Mouse (Mus musculus) olfactory bulb, adult 2 months (tissue): ENCODE data around the gene Lsm4. TPM values are rescaled to one million over a fixed set of nuclear protein-coding genes. Genes with fewer than 3 reads are reported as not detected.

Experiments
- H3K27ac ChIP-seq: fragments of 200-500 bp; 2 replicates; pipeline ENCODE4 v1.5.1; 2012; ENCODE audit warnings: low read depth, low read length; ENCODE audit not compliant: insufficient read depth
- H3K4me1 ChIP-seq: fragments of 200-500 bp; 2 replicates; pipeline ENCODE4 v1.6.1; 2012; ENCODE audit warnings: low read length; ENCODE audit not compliant: control insufficient read depth, insufficient read depth
- H3K4me3 ChIP-seq: fragments of 200-500 bp; 2 replicates; pipeline ENCODE4 v1.5.1; 2012; ENCODE audit warnings: mild to moderate bottlenecking, low read depth, low read length, moderate library complexity; ENCODE audit not compliant: insufficient read depth
- CTCF ChIP-seq: fragments of 200-500 bp; IDR thresholded peaks from 2 replicates; pipeline ENCODE4 v1.5.1; 2012; ENCODE audit warnings: low read depth, mild to moderate bottlenecking, low read length, moderate library complexity; ENCODE audit not compliant: insufficient read depth
- POLR2A ChIP-seq: fragments of 200-500 bp; IDR thresholded peaks from 2 replicates; pipeline ENCODE4 v1.6.1; 2012; ENCODE audit warnings: mild to moderate bottlenecking, low read depth, low read length, moderate library complexity; ENCODE audit not compliant: insufficient read depth
- WGBS: fragments of 180-500 bp; shearing (Covaris S2); methylation state at CpG from one replicate; pipeline ENCODE4 v1.1.7; 2018; 5-methylcytosine and 5-hydroxymethylcytosine counted together
- polyA plus RNA-seq: library from polyadenylated mRNA; stranded (reverse); fragments of >200 nt; gene quantifications from 2 replicates; pipeline ENCODE4 v1.2.4, GENCODE M21; 2012; ENCODE audit warnings: low replicate concordance; ENCODE audit not compliant: missing spikeins, insufficient read depth, insufficient read length

Gene Lsm4
- polyA plus RNA-seq, 1 experiment, result not detected

DNA sequence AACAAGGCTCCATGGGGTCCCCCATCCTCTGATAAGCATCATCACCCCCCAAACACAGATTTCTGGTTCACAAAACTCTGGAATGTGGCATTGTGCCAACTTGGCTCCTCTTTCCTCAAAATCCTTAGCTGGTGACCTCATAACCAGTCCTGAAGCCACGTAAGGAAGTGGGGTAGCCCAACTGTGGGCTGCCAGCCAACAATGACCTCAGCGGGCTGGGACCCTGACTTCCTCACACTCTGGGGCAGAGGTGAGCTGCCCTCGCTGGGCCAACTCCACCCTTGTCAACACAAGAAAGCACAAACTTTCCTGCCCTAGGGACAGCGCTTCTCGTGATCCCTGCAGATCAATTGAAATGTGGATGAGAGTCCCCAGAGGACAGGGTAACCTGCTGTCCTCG lies 39.0 kb upstream of the Lsm4 start:
- WGBS, result 61% methylated on average over 6 of the region's 6 CpGs
- Histone ChIP-seq H3K4me1 (peaks cover 22% of the 10 kb centered on the region), H3K4me3 (no peak overlapping the region), H3K27ac (no peak overlapping the region)
- TF ChIP-seq CTCF (no peak), POLR2A (no peak)

DNA sequence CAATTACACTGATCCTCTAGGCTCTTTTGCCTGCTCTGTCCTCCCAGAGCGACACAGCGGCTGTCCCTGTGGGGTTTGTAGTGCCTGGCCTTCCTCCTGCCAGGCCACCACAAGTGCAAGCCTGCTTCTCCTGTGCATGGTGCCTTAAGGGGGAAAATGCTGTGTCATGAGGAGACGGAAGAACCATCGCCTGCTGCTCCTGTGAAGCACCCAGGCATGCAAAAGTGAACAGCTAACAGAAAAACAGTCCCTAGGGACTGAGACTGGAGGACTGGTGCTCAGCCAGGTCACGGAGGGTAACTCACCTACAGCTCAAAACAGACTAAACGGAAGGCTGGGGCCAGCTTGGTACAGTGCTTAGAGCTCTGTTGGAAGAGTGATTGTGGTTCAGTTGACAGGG lies 37.5 kb upstream of the Lsm4 start:
- WGBS, result 86% methylated on average over 6 of the region's 6 CpGs
- peaks cover 10% of the 10 kb centered on the region for H3K4me1 ChIP-seq
- TF ChIP-seq POLR2A, result no peak
- no peak for TF ChIP-seq CTCF
- no peak overlapping the region for H3K27ac ChIP-seq
- H3K4me3 ChIP-seq, result no peak overlapping the region

DNA sequence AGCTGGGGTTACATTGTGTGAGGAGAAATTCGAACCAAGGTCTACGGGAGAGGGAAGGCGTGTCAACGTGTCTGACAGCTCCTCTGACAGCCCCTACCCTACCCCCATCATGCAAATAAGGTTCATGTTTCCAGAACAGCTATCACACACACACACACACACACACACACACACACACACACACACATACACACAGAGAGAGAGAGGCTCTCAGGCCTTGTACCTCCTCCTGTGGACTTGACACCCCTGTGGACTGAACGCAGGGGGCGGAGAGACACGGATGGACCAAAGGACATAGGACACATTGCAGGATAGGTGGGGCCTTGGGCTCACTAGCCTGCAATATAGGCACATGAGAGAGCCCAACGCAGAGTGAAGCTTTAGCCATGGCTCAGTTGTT lies 36.2 kb upstream of the Lsm4 start:
- Histone ChIP-seq H3K4me3 (no peak overlapping the region), H3K27ac (no peak overlapping the region), H3K4me1 (no peaks in the 10 kb centered on the region)
- no peak for TF ChIP-seq POLR2A
- no peak for TF ChIP-seq CTCF
- 81% methylated on average over 8 of the region's 8 CpGs for WGBS

DNA sequence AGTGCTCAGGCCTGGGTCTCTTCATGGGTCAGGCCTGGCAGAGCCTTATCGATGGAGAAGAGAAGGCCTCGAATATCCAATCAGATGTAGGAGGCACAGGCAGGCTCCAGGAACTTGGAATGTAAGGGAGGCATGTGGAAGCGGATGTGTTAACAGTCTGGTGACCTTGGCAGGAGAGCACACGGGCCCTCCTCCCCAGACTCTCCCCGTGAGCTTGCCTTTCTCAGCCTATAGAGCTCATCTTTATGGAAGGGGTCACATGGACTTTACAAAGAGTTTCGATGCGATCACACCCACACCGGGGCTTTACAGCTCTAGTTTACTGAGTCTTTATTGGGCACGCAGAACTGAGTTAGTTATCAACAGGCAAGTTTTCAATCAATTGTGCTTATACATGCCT lies 34.3 kb upstream of the Lsm4 start:
- WGBS, result 84% methylated on average over 9 of the region's 9 CpGs
- no peaks in the 10 kb centered on the region for H3K4me1 ChIP-seq
- TF ChIP-seq CTCF, result no peak
- no peak for TF ChIP-seq POLR2A
- no peak overlapping the region for H3K4me3 ChIP-seq
- H3K27ac ChIP-seq, result no peak overlapping the region

DNA sequence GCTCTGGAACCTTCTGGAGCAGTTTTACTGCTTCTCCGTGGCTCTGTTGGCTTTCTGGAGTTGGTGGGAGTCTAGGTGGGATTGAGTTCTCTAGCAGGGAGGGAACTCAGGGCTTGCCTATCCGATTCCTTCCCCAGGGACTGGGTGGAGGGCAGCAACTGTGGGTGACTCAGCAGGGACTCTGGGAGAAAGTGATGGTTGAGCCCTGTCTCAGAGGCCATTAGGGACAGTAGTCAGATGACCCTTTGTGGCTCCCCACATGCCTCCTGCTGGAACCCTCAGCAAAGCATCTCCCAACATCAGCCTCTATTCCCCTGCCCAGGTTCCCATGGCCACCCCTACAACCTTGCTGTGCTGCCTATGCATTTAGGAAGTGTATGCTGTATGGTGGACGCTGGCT lies 30.0 kb upstream of the Lsm4 start:
- no peak overlapping the region for H3K27ac ChIP-seq
- no peak overlapping the region for H3K4me3 ChIP-seq
- no peaks in the 10 kb centered on the region for H3K4me1 ChIP-seq
- no peak for TF ChIP-seq POLR2A
- TF ChIP-seq CTCF, result no peak
- WGBS, result 75% methylated on average over 3 of the region's 3 CpGs

DNA sequence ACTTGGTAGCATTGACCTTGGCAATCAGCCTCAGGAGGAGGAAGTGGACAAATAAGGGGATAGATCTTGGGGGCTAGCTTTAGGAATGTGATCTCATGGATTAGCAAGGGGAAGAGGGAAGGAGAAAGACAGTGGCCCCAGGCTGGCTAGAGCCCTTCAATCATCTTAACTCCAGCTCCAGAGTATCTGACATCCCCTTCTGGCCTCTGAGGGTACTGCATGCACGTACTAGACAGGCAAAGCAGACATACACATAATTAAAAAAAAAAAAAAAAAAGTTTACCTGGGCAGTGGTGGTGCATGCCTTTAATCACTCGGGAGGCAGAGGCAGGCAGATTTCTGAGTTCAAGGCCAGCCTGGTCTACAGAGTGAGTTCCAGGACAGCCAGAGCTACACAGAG lies 29.0 kb upstream of the Lsm4 start:
- Histone ChIP-seq H3K27ac (no peak overlapping the region), H3K4me3 (no peak overlapping the region), H3K4me1 (no peaks in the 10 kb centered on the region)
- WGBS, result 95% methylated on average over 2 of the region's 2 CpGs
- TF ChIP-seq CTCF (no peak), POLR2A (no peak)

DNA sequence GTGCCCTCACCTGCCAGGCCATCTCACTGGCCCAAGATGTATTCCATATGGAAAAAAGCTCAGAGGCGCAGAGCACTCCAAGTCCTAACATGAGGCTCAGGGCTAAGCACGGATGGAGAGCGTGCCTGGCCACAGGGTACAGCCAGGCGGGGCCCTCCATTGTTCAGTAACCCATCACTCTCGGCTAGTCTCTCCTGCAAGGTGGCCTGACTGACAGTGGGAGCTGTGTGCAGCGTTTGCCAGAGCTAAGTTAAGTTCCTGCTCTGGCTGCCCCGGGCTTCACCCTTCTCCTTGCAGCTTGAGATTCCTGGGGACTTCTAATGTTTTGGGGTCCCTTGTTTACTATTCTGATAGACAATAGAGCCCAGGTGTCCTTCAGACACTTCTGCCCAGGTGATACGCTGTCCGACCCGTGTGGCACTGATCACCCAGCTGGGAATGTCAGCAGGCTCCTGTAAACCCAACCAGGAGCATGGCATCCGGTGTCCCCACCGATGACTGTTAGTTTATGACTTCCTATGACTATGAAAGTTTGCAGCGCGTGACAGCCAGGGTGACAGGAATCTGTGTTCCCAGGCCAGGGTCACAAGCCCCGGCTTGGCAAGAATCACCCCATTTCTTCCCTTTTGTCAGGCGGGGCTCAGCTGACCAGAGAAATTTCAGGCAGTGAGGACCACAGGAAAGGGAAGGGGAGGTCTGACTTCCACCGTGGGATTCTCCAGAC lies 27.4 kb upstream of the Lsm4 start:
- 68% methylated on average over 17 of the region's 17 CpGs for WGBS
- Histone ChIP-seq H3K4me3 (no peak overlapping the region), H3K4me1 (peaks cover 5% of the 10 kb centered on the region), H3K27ac (no peak overlapping the region)
- TF ChIP-seq POLR2A (no peak), CTCF (no peak)

DNA sequence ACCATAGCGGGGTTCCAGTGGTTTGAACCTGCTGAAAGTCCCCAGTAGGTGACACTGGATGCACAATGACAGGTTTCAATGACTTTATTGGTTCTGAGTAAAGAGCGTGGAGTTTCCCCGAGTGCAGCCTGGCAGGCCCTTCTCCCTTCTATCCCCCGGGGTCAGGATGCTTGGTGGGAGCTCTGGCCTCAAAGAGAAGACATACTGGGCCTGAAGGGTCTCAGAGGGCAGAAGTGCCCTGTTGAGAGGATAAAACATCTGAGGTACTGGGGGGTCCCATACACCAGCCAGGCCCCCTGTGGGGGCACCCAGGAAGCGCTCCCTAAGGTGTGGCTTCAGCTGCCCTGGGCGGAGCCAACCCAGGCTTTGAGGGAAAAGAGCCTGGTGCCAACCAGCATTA lies 26.7 kb upstream of the Lsm4 start:
- TF ChIP-seq POLR2A (no peak), CTCF (no peak)
- Histone ChIP-seq H3K27ac (no peak overlapping the region), H3K4me1 (peaks cover 5% of the 10 kb centered on the region), H3K4me3 (no peak overlapping the region)
- WGBS, result 83% methylated on average over 6 of the region's 6 CpGs

DNA sequence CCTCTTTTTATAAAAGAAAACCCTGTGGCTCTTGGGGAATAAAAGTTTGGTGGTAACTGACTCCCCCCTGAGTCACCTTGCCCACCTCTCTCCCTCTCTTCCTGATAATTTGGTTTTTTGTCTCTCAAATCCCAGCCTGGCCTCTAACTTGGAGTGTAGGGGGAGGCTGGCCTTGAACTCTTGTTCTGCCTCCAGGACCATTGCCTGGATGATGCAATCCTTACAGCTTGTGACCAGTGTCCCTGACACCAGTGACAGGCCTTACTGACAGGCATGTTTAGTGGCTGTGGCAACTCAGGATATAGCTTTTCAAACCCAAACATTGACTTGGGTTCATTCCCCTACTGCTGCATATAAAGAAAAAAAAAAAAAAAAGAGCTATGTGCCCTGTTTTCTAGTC lies 26.3 kb upstream of the Lsm4 start:
- TF ChIP-seq POLR2A (no peak), CTCF (no peak)
- peaks cover 5% of the 10 kb centered on the region for H3K4me1 ChIP-seq
- H3K4me3 ChIP-seq, result no peak overlapping the region
- no peak overlapping the region for H3K27ac ChIP-seq
